Mouse (Mus musculus) forebrain, embryonic 14.5 days (tissue): ENCODE measurements around the gene Ece2. TPM values are rescaled to one million over a fixed set of nuclear protein-coding genes. Genes with fewer than 3 reads are reported as not detected.
A peak's percentile ranks its signal among the peaks of the same experiment; 100 is the strongest.

Experiments used
- ATAC-seq: fragments of 200-750 bp; cut with Nextera tagmentation; 2 replicates; pipeline ENCODE4 v1.8.0; 2017; ENCODE audit warnings: mild to moderate bottlenecking, moderate library complexity
- DNase-seq: peaks from one replicate; pipeline ENCODE4 v3.0.0-alpha.2; 2015; ENCODE audit warnings: low spot score
- H3K27ac ChIP-seq: fragments of 300-500 bp; sonication (generic); 2 replicates; pipeline ENCODE4 v1.5.1; 2014; ENCODE audit warnings: low read depth, mild to moderate bottlenecking, control low read depth, low read length, moderate library complexity
- H3K27me3 ChIP-seq: fragments of 300-500 bp; sonication (generic); replicated peaks from 2 replicates; pipeline ENCODE4 v1.6.1; 2014; ENCODE audit warnings: low read length, control low read depth, mixed read lengths; ENCODE audit not compliant: control insufficient read depth, insufficient read depth
- H3K36me3 ChIP-seq: fragments of 300-500 bp; sonication (generic); 2 replicates; pipeline ENCODE4 v1.6.1; 2014; ENCODE audit warnings: low read length, control low read depth; ENCODE audit not compliant: control insufficient read depth, insufficient read depth
- H3K4me1 ChIP-seq: fragments of 300-500 bp; sonication (generic); 2 replicates; pipeline ENCODE4 v1.6.1; 2014; ENCODE audit warnings: antibody characterized with exemption, low read length, control low read depth; ENCODE audit not compliant: control insufficient read depth, insufficient read depth
- H3K4me2 ChIP-seq: fragments of 300-500 bp; sonication (generic); 2 replicates; pipeline ENCODE4 v1.6.1; 2014; ENCODE audit warnings: mild to moderate bottlenecking, control low read depth, low read length
- H3K4me3 ChIP-seq: fragments of 300-500 bp; sonication (generic); 2 replicates; pipeline ENCODE4 v1.5.1; 2014; ENCODE audit warnings: low read depth, low read length, control low read depth
- H3K9ac ChIP-seq: fragments of 300-500 bp; sonication (generic); 2 replicates; pipeline ENCODE4 v1.6.1; 2014; ENCODE audit warnings: mild to moderate bottlenecking, low read length, control low read depth, moderate library complexity
- H3K9me3 ChIP-seq: fragments of 300-500 bp; sonication (generic); replicated peaks from 2 replicates; pipeline ENCODE4 v1.6.1; 2016; ENCODE audit warnings: low read length, control low read depth, mixed read lengths; ENCODE audit not compliant: control insufficient read depth
- WGBS: fragments of 180-500 bp; shearing (Covaris S2); extraction: QIAGEN DNeasy Blood & Tissue Kit; methylation state at CpG from one replicate; pipeline ENCODE4 v1.1.7; 2014; 5-methylcytosine and 5-hydroxymethylcytosine counted together
- polyA plus RNA-seq: library from polyadenylated mRNA; unstranded; fragments of >200 nt; fragmentation: Nextera tagmentation; extraction: Ambion mirVana; gene quantifications from 2 replicates; pipeline ENCODE4 v1.2.1, GENCODE M21; 2014

Gene Ece2
- polyA plus RNA-seq, 1 experiment from 2014 or later: 5.3 TPM

GRCm38 (mm10) chr16:20620751-20621190 lies 8.9 kb upstream of the Ece2 start:
- peak; percentile 50 for DNase-seq
- Histone ChIP-seq H3K27me3 (no peaks in the 10 kb centered on the region), H3K9me3 (no peaks in the 10 kb centered on the region), H3K27ac (peak overlapping the region; percentile 89), H3K36me3 (peaks cover 5% of the 10 kb centered on the region; the same call in 1 of the 2 replicates), H3K9ac (peak overlapping the region; percentile 86), H3K4me3 (peak overlapping the region; percentile 80), H3K4me2 (peak overlapping the region; percentile 82), H3K4me1 (peaks cover 6% of the 10 kb centered on the region)
- peak; percentile 33 for ATAC-seq
- WGBS: under 1% methylated on average over 32 of the region's 32 CpGs

- peak within 1 kb of the TSS; percentile 82 for H3K4me2 ChIP-seq
- peaks cover 5% of the 10 kb centered on the region; the same call in 1 of the 2 replicates for H3K36me3 ChIP-seq
- ATAC-seq (peak; percentile 61), DNase-seq (peak; percentile 67)
- peak within 1 kb of the TSS; percentile 80 for H3K4me3 ChIP-seq
- H3K27me3 ChIP-seq: no peaks in the 10 kb centered on the region
- peaks cover 6% of the 10 kb centered on the region for H3K4me1 ChIP-seq
- WGBS: under 1% methylated on average over 72 of the region's 92 CpGs
- H3K27ac ChIP-seq: peak within 1 kb of the TSS; percentile 89
- peak within 1 kb of the TSS; percentile 86 for H3K9ac ChIP-seq
- no peaks in the 10 kb centered on the region for H3K9me3 ChIP-seq
Measured at GRCm38 (mm10) chr16:20621191-20621990, 8.2 kb upstream of the Ece2 start, which contains the start of gene Camk2n2. Gene Camk2n2, minus strand, starts transcription at chr16:20621287.

GRCm38 (mm10) chr16:20621991-20622685 lies 7.5 kb upstream of the Ece2 start:
- Histone ChIP-seq H3K4me3 (peak overlapping the region; percentile 80), H3K4me1 (peaks cover 6% of the 10 kb centered on the region), H3K9me3 (no peaks in the 10 kb centered on the region), H3K27me3 (no peaks in the 10 kb centered on the region), H3K9ac (peak overlapping the region; percentile 86), H3K27ac (peak overlapping the region; percentile 89), H3K4me2 (peak overlapping the region; percentile 82), H3K36me3 (peaks cover 5% of the 10 kb centered on the region; the same call in 1 of the 2 replicates)
- DNase-seq: peak; percentile 81
- WGBS: under 1% methylated on average over 37 of the region's 37 CpGs
- ATAC-seq: peak; percentile 57

GRCm38 (mm10) chr16:20623211-20623610 lies 6.4 kb upstream of the Ece2 start:
- Histone ChIP-seq H3K27ac (no peak overlapping the region), H3K9ac (no peak overlapping the region), H3K27me3 (no peaks in the 10 kb centered on the region), H3K4me1 (peaks cover 6% of the 10 kb centered on the region), H3K9me3 (no peaks in the 10 kb centered on the region), H3K36me3 (no peaks in the 10 kb centered on the region), H3K4me2 (peak overlapping the region; percentile 82; the same call in 1 of the 2 replicates), H3K4me3 (no peak overlapping the region)
- ATAC-seq (no peak), DNase-seq (peak; percentile 14)
- 5% methylated on average over 2 of the region's 2 CpGs for WGBS

GRCm38 (mm10) chr16:20628871-20629391 lies 697 bp upstream of the Ece2 start:
- Histone ChIP-seq H3K9ac (no peak overlapping the region; the same call in 1 of the 2 replicates), H3K4me3 (peak overlapping the region; percentile 1; the same call in 1 of the 2 replicates), H3K36me3 (0 out of 2 replicates have a peak, but pooled peaks cover 6% of the 10 kb centered on the region), H3K4me2 (peak overlapping the region; percentile 97; the same call in 1 of the 2 replicates), H3K27me3 (no peaks in the 10 kb centered on the region), H3K4me1 (no peaks in the 10 kb centered on the region), H3K27ac (no peak overlapping the region), H3K9me3 (no peaks in the 10 kb centered on the region)
- peak; percentile 76 for DNase-seq
- peak; percentile 70; the same call in 1 of the 2 replicates for ATAC-seq
- WGBS: 41% methylated on average over 11 of the region's 11 CpGs

GRCm38 (mm10) chr16:20637410-20637809 lies 7.8 kb downstream of the Ece2 start:
- Histone ChIP-seq H3K27me3 (no peaks in the 10 kb centered on the region), H3K4me2 (no peak overlapping the region), H3K4me1 (peaks cover 4% of the 10 kb centered on the region; the same call in 1 of the 2 replicates), H3K36me3 (0 out of 2 replicates have a peak, but pooled peaks cover 3% of the 10 kb centered on the region), H3K27ac (no peak overlapping the region), H3K9me3 (no peaks in the 10 kb centered on the region), H3K4me3 (no peak overlapping the region), H3K9ac (no peak overlapping the region)
- WGBS: 85% methylated on average over 8 of the region's 8 CpGs
- ATAC-seq (no peak), DNase-seq (no peak)

- H3K27ac ChIP-seq: no peak overlapping the region
- peak; percentile 86 for DNase-seq
- WGBS: 57% methylated on average over 8 of the region's 8 CpGs
- H3K36me3 ChIP-seq: no peaks in the 10 kb centered on the region
- peak overlapping the region; percentile 21; the same call in 1 of the 2 replicates for H3K9ac ChIP-seq
- H3K27me3 ChIP-seq: no peaks in the 10 kb centered on the region
- H3K4me1 ChIP-seq: peaks cover 4% of the 10 kb centered on the region; the same call in 1 of the 2 replicates
- H3K4me2 ChIP-seq: peak overlapping the region; percentile 28; the same call in 1 of the 2 replicates
- ATAC-seq: peak; percentile 68; the same call in 1 of the 2 replicates
- H3K4me3 ChIP-seq: no peak overlapping the region
- H3K9me3 ChIP-seq: no peaks in the 10 kb centered on the region
Measured at GRCm38 (mm10) chr16:20638367-20638766, 8.7 kb downstream of the Ece2 start.

- H3K4me2 ChIP-seq: no peak overlapping the region
- peaks cover 4% of the 10 kb centered on the region; the same call in 1 of the 2 replicates for H3K4me1 ChIP-seq
- no peak overlapping the region for H3K4me3 ChIP-seq
- H3K36me3 ChIP-seq: no peaks in the 10 kb centered on the region
- DNase-seq (peak; percentile 86), ATAC-seq (peak; percentile 74)
- H3K9ac ChIP-seq: no peak overlapping the region
- no peaks in the 10 kb centered on the region for H3K27me3 ChIP-seq
- no peak overlapping the region for H3K27ac ChIP-seq
- H3K9me3 ChIP-seq: no peaks in the 10 kb centered on the region
- WGBS: 3% methylated on average over 8 of the region's 8 CpGs
Measured at GRCm38 (mm10) chr16:20642161-20642560, 12.5 kb downstream of the Ece2 start.
